Mouse (Mus musculus): ENCODE data around the gene Stx6.

Gene Stx6

GRCm38 (mm10) chr1:155207859-155208258 is 49.3 kb downstream of the Stx6 start:
- no peak for DNase-seq (ENCODE audit: low spot score)

GRCm38 (mm10) chr1:155210011-155210763 is 51.7 kb downstream of the Stx6 start:
- no peak for DNase-seq (ENCODE audit: low spot score)

GRCm38 (mm10) chr1:155211017-155211416 is 52.5 kb downstream of the Stx6 start:
- no peak for DNase-seq (ENCODE audit: low spot score)

- DNase-seq (ENCODE audit: low spot score): no peak
These were observed 53.6 kb downstream of the Stx6 start for GRCm38 (mm10) chr1:155212081-155212480.

GRCm38 (mm10) chr1:155212493-155212892 is 54.0 kb downstream of the Stx6 start:
- DNase-seq (ENCODE audit: low spot score): no peak

- DNase-seq (ENCODE audit: low spot score): no peak
These were observed 54.6 kb downstream of the Stx6 start for GRCm38 (mm10) chr1:155212936-155213774.

- no peak for DNase-seq (ENCODE audit: low spot score)
These were observed 55.4 kb downstream of the Stx6 start for GRCm38 (mm10) chr1:155213912-155214311.

- DNase-seq (ENCODE audit: low spot score): no peak
These were observed 56.7 kb downstream of the Stx6 start for GRCm38 (mm10) chr1:155215066-155215764.

- DNase-seq (ENCODE audit: low spot score): peak; percentile 68
These were observed 57.8 kb downstream of the Stx6 start for GRCm38 (mm10) chr1:155216313-155216712.

- peak; percentile 18 for DNase-seq (ENCODE audit: low spot score)
These were observed 58.3 kb downstream of the Stx6 start for GRCm38 (mm10) chr1:155216844-155217243.

GRCm38 (mm10) chr1:155217865-155218541 is 59.5 kb downstream of the Stx6 start:
- DNase-seq (ENCODE audit: low spot score): peak; percentile 53

- DNase-seq (ENCODE audit: low spot score): no peak
These were observed 60.4 kb downstream of the Stx6 start for GRCm38 (mm10) chr1:155218924-155219323.

GRCm38 (mm10) chr1:155222101-155222669 is 63.7 kb downstream of the Stx6 start:
- DNase-seq (ENCODE audit: low spot score): no peak

GRCm38 (mm10) chr1:155223036-155223435 is 64.5 kb downstream of the Stx6 start:
- no peak for DNase-seq (ENCODE audit: low spot score)

GRCm38 (mm10) chr1:155223849-155224554 is 65.5 kb downstream of the Stx6 start:
- peak; percentile 63 for DNase-seq (ENCODE audit: low spot score)

GRCm38 (mm10) chr1:155229464-155230411 is 71.2 kb downstream of the Stx6 start:
- DNase-seq (ENCODE audit: low spot score): peak; percentile 43

- no peak for DNase-seq (ENCODE audit: low spot score)
These were observed 73.9 kb downstream of the Stx6 start for GRCm38 (mm10) chr1:155232385-155232784.

GRCm38 (mm10) chr1:155232786-155233185 is 74.3 kb downstream of the Stx6 start:
- no peak for DNase-seq (ENCODE audit: low spot score)

- DNase-seq (ENCODE audit: low spot score): no peak
These were observed 74.9 kb downstream of the Stx6 start for GRCm38 (mm10) chr1:155233378-155233777.

Data from yolk sac, embryonic 10.5 days (tissue).